Mouse (Mus musculus): ENCODE results near the gene Lama1. TPM values are rescaled to one million over a fixed set of nuclear protein-coding genes. Genes with fewer than 3 reads are reported as not detected.

Gene Lama1
- polyA plus RNA-seq, 1 experiment from 2014 or later: 3.0 TPM

- Histone ChIP-seq H3K36me3 (peaks cover 2% of the 10 kb centered on the region; the same call in 1 of the 2 replicates), H3K27me3 (replicated peaks) (no peaks in the 10 kb centered on the region), H3K9me3 (no peaks in the 10 kb centered on the region), H3K4me3 (replicated peaks) (no peak overlapping the region), H3K4me2 (replicated peaks) (no peak overlapping the region), H3K27ac (no peak overlapping the region), H3K4me1 (replicated peaks) (no peaks in the 10 kb centered on the region), H3K9ac (no peak overlapping the region)
- WGBS: 76% methylated on average over 16 of the region's 16 CpGs
- ATAC-seq: peak; percentile 77
Measured at GRCm38 (mm10) chr17:67861744-67862535, 164.9 kb downstream of the Lama1 start.

- no peaks in the 10 kb centered on the region for H3K27me3 ChIP-seq (replicated peaks)
- 90% methylated on average over 10 of the region's 10 CpGs for WGBS
- no peak overlapping the region for H3K4me3 ChIP-seq (replicated peaks)
- no peak for ATAC-seq
- no peaks in the 10 kb centered on the region for H3K9me3 ChIP-seq
- H3K36me3 ChIP-seq: peaks cover 3% of the 10 kb centered on the region; the same call in 1 of the 2 replicates
- no peak overlapping the region for H3K4me2 ChIP-seq (replicated peaks)
- H3K27ac ChIP-seq: no peak overlapping the region
- no peak overlapping the region for H3K9ac ChIP-seq
- no peaks in the 10 kb centered on the region for H3K4me1 ChIP-seq (replicated peaks)
Measured at GRCm38 (mm10) chr17:67864363-67864762, 167.3 kb downstream of the Lama1 start.

DNA sequence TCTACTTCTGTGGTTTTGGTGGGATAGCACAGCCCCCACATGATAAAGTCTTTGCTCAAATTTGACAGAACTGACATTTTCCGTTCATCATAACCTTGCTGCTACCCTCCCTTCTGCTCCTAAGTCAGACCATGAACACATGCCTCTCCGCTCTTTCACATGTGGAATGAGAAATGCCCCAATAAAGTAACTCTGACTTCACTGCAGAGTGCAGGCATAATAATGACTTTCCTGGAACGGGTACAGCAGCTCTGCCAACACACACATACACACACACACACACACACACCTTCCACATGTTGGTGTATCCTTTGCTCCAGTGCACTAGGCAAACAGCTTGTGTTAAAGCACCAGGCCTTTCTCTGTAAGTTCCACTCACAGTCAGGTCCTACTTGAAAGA, 167.9 kb downstream of the Lama1 start:
- ATAC-seq: no peak
- Histone ChIP-seq H3K27me3 (replicated peaks) (no peaks in the 10 kb centered on the region), H3K4me2 (replicated peaks) (no peak overlapping the region), H3K27ac (no peak overlapping the region), H3K4me1 (replicated peaks) (no peaks in the 10 kb centered on the region), H3K36me3 (0 out of 2 replicates have a peak, but pooled peaks cover 6% of the 10 kb centered on the region), H3K9me3 (no peaks in the 10 kb centered on the region), H3K4me3 (replicated peaks) (no peak overlapping the region), H3K9ac (no peak overlapping the region)
- 81% methylated on average over 3 of the region's 3 CpGs for WGBS

DNA sequence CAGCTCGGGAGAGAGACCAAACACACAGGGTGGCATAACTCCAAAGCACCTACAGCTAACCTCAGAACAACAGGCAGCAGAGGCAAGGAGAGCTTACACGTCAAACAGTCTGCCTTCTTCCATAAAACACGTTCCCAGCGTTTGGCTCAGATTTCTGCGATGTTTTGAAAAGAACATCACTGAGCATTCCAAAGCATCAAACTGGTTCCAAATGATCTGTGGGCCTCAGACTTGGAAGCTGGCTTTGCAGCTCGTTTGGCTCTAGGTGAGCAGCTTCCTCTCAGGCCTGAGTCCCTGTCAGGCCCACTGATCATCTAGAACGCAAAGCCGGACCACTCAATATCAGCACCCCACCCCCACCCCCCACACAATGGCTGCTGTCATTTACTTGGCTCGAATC, 169.0 kb downstream of the Lama1 start:
- no peak overlapping the region for H3K4me2 ChIP-seq (replicated peaks)
- H3K36me3 ChIP-seq: 0 out of 2 replicates have a peak, but pooled peaks cover 6% of the 10 kb centered on the region
- no peak overlapping the region for H3K9ac ChIP-seq
- no peak overlapping the region for H3K27ac ChIP-seq
- no peaks in the 10 kb centered on the region for H3K27me3 ChIP-seq (replicated peaks)
- H3K9me3 ChIP-seq: no peaks in the 10 kb centered on the region
- WGBS: 75% methylated on average over 9 of the region's 9 CpGs
- H3K4me1 ChIP-seq (replicated peaks): no peaks in the 10 kb centered on the region
- no peak for ATAC-seq
- no peak overlapping the region for H3K4me3 ChIP-seq (replicated peaks)

DNA sequence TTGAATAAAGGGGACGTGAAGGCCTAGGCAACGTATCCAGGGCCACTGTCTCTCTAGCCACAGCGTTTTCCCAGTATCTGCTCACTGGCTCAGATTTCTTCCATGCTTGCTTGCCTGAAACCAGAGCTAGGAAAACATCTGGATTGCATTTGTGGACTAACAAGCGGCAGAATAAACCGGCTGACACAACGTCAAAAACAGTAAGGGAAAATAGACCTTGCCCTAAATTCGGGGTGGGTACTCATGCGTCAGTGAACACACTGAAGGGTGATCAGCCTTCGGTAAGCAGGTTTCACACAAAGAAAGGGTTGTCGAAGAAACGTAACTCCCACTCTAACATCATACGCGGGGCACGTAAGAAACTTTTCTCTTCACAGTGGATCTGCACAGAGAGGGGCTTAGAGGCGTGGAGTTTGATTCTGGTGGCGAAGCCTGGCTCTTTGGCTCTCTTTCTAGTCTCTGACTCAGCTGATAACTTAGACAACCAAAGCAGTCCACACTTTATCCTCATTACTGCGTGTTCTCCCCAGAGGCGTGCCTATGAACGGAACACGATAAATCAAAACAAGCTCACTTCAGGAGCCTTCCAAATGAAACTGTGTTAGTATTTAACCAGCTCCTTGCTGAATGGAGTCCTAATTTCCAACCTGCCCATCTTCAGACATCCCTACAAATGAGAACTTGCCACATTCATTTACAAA, 169.6 kb downstream of the Lama1 start:
- no peak for ATAC-seq
- no peak overlapping the region for H3K27ac ChIP-seq
- no peak overlapping the region for H3K9ac ChIP-seq
- H3K4me2 ChIP-seq (replicated peaks): no peak overlapping the region
- H3K9me3 ChIP-seq: no peaks in the 10 kb centered on the region
- H3K4me3 ChIP-seq (replicated peaks): no peak overlapping the region
- no peaks in the 10 kb centered on the region for H3K4me1 ChIP-seq (replicated peaks)
- WGBS: 86% methylated on average over 20 of the region's 20 CpGs
- 0 out of 2 replicates have a peak, but pooled peaks cover 6% of the 10 kb centered on the region for H3K36me3 ChIP-seq
- no peaks in the 10 kb centered on the region for H3K27me3 ChIP-seq (replicated peaks)

GRCm38 (mm10) chr17:67869731-67870601, 172.9 kb downstream of the Lama1 start:
- H3K36me3 ChIP-seq: 0 out of 2 replicates have a peak, but pooled peaks cover 6% of the 10 kb centered on the region
- ATAC-seq: peak; percentile 53; the same call in 1 of the 2 replicates
- WGBS: 71% methylated on average over 23 of the region's 23 CpGs

More at GRCm38 (mm10) chr17:67869731-67870601, 172.9 kb downstream of the Lama1 start:
- no peaks in the 10 kb centered on the region for H3K9me3 ChIP-seq
- no peaks in the 10 kb centered on the region for H3K27me3 ChIP-seq (replicated peaks)
- H3K9ac ChIP-seq: no peak overlapping the region
- no peak overlapping the region for H3K27ac ChIP-seq
- no peak overlapping the region for H3K4me2 ChIP-seq (replicated peaks)
- H3K4me3 ChIP-seq (replicated peaks): no peak overlapping the region
- no peaks in the 10 kb centered on the region for H3K4me1 ChIP-seq (replicated peaks)

Other genes starting within 250 kb of the Lama1 start
- not detected in 2 replicates for gene Lrrc30, start 64.5 kb upstream of the Lama1 start, polyA plus RNA-seq (2015; fragmentation: Nextera tagmentation; extraction: Ambion mirVana)

Measured in intestine, embryonic 15.5 days (tissue).